Mouse (Mus musculus): ENCODE results near the gene S100a1. TPM values are rescaled to one million over a fixed set of nuclear protein-coding genes. Genes with fewer than 3 reads are reported as not detected.
A peak's percentile ranks its signal among the peaks of the same experiment; 100 is the strongest.

S100a1 gene
- polyA plus RNA-seq, 1 experiment from 2014 or later: 11.4 TPM

GRCm38 (mm10) chr3:90475831-90476611 is 38.2 kb downstream of the S100a1 start, which contains the start of gene Ilf2:
TSS of gene Ilf2 (plus strand) at chr3:90476126.
- WGBS: under 1% methylated on average over 45 of the region's 45 CpGs

DNA sequence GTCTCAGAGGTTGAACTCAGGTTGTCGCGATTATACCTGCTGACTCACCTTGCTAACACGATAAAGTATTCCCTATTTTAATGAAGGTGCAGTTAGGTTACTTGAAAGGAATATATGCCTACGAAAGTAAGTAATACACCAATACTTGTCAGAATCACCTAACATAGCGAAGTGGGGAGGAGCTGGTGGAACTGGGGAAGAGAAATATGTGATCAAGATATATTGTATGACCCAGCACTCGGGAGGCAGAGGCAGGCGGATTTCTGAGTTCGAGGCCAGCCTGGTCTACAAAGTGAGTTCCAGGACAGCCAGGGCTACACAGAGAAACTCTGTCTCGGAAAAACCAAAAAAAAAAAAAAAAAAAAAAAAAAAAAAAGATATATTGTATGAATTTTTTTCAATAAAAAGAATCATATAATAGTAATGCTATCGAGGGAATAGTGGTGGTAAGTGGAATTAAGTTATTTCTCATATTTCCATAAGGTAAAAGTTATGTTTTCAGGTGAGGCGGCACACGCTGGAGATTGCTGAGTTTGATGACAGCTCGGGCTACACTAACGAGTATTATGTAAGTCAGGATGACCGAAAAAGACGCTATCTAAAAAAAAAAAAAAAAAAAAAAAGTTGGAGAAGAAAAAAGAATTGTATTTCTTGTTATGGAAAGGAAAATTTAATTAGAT is 38.9 kb downstream of the S100a1 start:
- Histone ChIP-seq H3K36me3 (peaks cover 22% of the 10 kb centered on the region), H3K9me3 (no peaks in the 10 kb centered on the region), H3K27ac (replicated peaks) (no peak overlapping the region), H3K4me2 (replicated peaks) (peak overlapping the region; percentile 30), H3K27me3 (no peaks in the 10 kb centered on the region), H3K4me3 (peak overlapping the region; percentile 98), H3K4me1 (peaks cover 15% of the 10 kb centered on the region), H3K9ac (replicated peaks) (no peak overlapping the region)
- peak; percentile 39 for ATAC-seq (replicated peaks)
- 42% methylated on average over 16 of the region's 16 CpGs for WGBS

More at GRCm38 (mm10) chr3:90475831-90476611, 38.2 kb downstream of the S100a1 start, which contains the start of gene Ilf2:
- no peaks in the 10 kb centered on the region for H3K9me3 ChIP-seq
- peaks cover 15% of the 10 kb centered on the region for H3K4me1 ChIP-seq
- H3K36me3 ChIP-seq: peaks cover 29% of the 10 kb centered on the region
- peak within 1 kb of the TSS; percentile 97 for H3K9ac ChIP-seq (replicated peaks)
- H3K27ac ChIP-seq (replicated peaks): peak within 1 kb of the TSS; percentile 97
- H3K4me2 ChIP-seq (replicated peaks): peak within 1 kb of the TSS; percentile 58
- peak; percentile 99 for ATAC-seq (replicated peaks)
- peak within 1 kb of the TSS; percentile 98 for H3K4me3 ChIP-seq
- H3K27me3 ChIP-seq: no peaks in the 10 kb centered on the region

DNA sequence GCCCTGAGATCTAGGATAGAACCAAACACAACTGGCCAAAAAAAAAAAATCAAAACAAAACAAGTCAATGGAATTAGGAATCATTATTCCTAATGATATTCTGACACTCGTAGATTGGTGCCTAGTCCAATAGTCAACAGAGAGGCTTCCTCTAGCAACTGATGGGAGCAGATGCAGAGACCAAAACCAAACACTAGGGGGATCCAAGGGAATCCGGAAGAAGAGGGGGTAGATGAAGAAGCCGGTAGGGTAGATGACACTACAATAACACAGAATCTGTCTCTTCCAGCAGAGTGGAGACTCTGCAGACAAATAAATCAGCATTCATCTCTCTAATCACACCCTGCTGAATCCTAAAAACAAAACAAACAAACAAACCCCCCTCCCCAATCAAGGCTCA is 42.0 kb downstream of the S100a1 start:
- Histone ChIP-seq H3K27ac (replicated peaks) (no peak overlapping the region), H3K4me1 (peaks cover 6% of the 10 kb centered on the region), H3K4me2 (replicated peaks) (no peak overlapping the region), H3K36me3 (0 out of 2 replicates have a peak, but pooled peaks cover under 1% of the 10 kb centered on the region), H3K27me3 (peaks cover 3% of the 10 kb centered on the region; the same call in 1 of the 2 replicates), H3K9me3 (no peaks in the 10 kb centered on the region), H3K4me3 (no peak overlapping the region), H3K9ac (replicated peaks) (no peak overlapping the region)
- no peak for ATAC-seq (replicated peaks)
- WGBS: 28% methylated on average over 3 of the region's 3 CpGs

- WGBS: 92% methylated on average over 10 of the region's 10 CpGs
- Histone ChIP-seq H3K4me3 (no peak overlapping the region), H3K9me3 (no peaks in the 10 kb centered on the region)
These were observed 46.4 kb downstream of the S100a1 start for GRCm38 (mm10) chr3:90467618-90468300.

DNA sequence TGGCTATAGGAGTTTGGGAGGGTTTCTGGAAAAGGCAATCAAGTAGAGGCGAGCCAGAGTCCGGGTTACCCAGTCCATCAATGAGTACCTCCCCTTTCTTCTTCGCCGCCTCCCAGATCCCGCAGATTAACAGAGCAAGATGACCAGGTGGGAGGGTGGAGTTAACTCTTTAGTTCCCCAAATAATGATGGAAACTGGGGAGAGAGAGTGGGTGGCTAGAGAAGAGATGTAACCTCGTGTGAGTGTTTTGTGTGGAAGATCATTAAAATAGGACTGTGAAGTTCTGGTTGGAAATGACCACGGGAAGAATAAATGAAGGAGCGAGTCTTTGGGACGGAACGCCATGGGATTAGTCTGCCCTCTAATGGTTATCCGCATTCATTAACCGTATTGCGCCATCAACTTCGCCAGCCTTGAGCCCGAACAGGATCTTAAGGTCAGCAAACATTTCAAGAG is 47.9 kb downstream of the S100a1 start:
- Histone ChIP-seq H3K4me2 (replicated peaks) (peak overlapping the region; percentile 98), H3K9ac (replicated peaks) (peak overlapping the region; percentile 50), H3K36me3 (no peaks in the 10 kb centered on the region), H3K27me3 (peaks cover 46% of the 10 kb centered on the region), H3K27ac (replicated peaks) (no peak overlapping the region), H3K9me3 (no peaks in the 10 kb centered on the region), H3K4me1 (peaks cover 17% of the 10 kb centered on the region), H3K4me3 (peak overlapping the region; percentile 56)
- peak; percentile 39 for ATAC-seq (replicated peaks)
- 0% methylated on average over 15 of the region's 15 CpGs for WGBS

More at GRCm38 (mm10) chr3:90467618-90468300, 46.4 kb downstream of the S100a1 start:
- no peaks in the 10 kb centered on the region for H3K36me3 ChIP-seq
- H3K4me1 ChIP-seq: peaks cover 17% of the 10 kb centered on the region
- H3K4me2 ChIP-seq (replicated peaks): no peak overlapping the region
- peaks cover 37% of the 10 kb centered on the region for H3K27me3 ChIP-seq
- no peak overlapping the region for H3K27ac ChIP-seq (replicated peaks)
- no peak overlapping the region for H3K9ac ChIP-seq (replicated peaks)
- ATAC-seq (replicated peaks): no peak

DNA sequence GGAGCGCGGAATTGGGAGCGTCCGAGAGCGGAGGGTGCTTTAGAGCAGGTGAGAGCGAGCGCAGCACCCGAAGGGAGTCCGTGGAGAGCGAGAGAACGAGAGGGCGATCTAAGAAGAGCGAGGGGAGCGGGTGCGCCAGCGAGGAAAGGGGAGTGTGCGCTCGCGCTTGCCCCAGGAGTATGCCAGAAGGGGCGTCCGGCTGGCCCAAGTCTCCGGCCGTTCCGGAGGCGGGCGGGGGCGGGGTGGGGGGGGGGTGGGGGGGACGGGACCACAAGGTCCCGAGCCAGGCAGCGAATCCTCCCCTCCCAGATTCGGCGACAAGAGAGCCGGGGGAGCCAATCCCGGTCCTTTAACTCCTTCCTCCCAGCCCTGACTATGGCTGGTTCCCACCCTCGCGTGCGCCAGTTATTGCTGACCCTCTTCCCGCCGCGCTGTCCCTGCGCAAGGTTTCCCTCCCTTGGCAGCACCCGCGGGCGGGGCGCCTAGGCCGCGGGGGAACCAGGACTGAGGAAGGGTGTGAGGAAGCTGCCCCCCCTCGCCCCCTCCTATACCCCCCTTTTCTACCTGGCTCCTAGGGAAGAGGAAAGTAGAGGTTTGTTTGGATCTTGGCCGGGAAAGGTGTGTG is 48.4 kb downstream of the S100a1 start, which contains the start of gene Npr1:
TSS of gene Npr1 (minus strand) at position 181 of the 625 bp plus-strand sequence.
- H3K9ac ChIP-seq (replicated peaks): peak within 1 kb of the TSS; percentile 50
- ATAC-seq (replicated peaks): peak; percentile 49
- H3K4me2 ChIP-seq (replicated peaks): peak within 1 kb of the TSS; percentile 98
- H3K27me3 ChIP-seq: peaks cover 46% of the 10 kb centered on the region
- H3K4me1 ChIP-seq: peaks cover 17% of the 10 kb centered on the region
- H3K27ac ChIP-seq (replicated peaks): no peak within 1 kb of the TSS
- H3K9me3 ChIP-seq: no peaks in the 10 kb centered on the region
- 2% methylated on average over 34 of the region's 49 CpGs for WGBS
- H3K4me3 ChIP-seq: peak within 1 kb of the TSS; percentile 56
- H3K36me3 ChIP-seq: no peaks in the 10 kb centered on the region

GRCm38 (mm10) chr3:90465081-90465685 is 49.0 kb downstream of the S100a1 start:
- Histone ChIP-seq H3K4me2 (replicated peaks) (peak overlapping the region; percentile 98), H3K36me3 (no peaks in the 10 kb centered on the region), H3K27ac (replicated peaks) (no peak overlapping the region), H3K27me3 (peaks cover 46% of the 10 kb centered on the region), H3K4me1 (peaks cover 17% of the 10 kb centered on the region), H3K4me3 (peak overlapping the region; percentile 56), H3K9ac (replicated peaks) (peak overlapping the region; percentile 50; the same call in 1 of the 2 replicates), H3K9me3 (no peaks in the 10 kb centered on the region)
- under 1% methylated on average over 75 of the region's 75 CpGs for WGBS
- peak; percentile 34 for ATAC-seq (replicated peaks)

DNA sequence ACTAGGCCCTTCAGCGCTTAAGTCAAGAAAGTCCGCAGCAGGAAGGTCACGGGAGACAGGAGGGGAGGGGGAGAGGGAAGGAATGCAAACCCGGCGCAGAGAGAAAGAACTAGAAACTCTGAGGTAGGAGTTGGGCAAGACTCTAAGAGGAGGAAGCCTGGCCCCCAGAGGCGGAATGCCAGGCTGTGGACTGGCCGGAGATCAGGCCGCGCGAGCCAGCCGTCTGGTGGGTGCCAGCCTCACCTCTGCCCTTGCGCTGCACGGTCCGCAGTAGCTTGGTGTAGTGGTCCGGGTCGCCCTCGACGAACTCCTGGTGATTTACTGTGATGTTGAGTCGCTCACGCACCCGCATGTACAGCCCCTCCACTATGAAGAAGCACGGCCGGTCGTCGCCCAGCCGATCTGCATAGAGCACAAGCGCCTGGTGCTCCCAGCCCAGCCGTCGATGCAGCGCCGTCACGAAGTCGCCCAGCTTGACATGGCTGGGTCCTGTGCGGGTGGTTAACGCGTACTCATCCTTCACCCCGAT is 49.6 kb downstream of the S100a1 start:
- H3K36me3 ChIP-seq: no peaks in the 10 kb centered on the region
- H3K4me3 ChIP-seq: peak overlapping the region; percentile 56
- no peak overlapping the region for H3K27ac ChIP-seq (replicated peaks)
- no peak overlapping the region for H3K9ac ChIP-seq (replicated peaks)
- WGBS: 14% methylated on average over 37 of the region's 37 CpGs
- H3K4me2 ChIP-seq (replicated peaks): peak overlapping the region; percentile 98
- H3K4me1 ChIP-seq: peaks cover 17% of the 10 kb centered on the region
- no peak; the same call in 1 of the 2 replicates for ATAC-seq (replicated peaks)
- no peaks in the 10 kb centered on the region for H3K9me3 ChIP-seq
- peaks cover 46% of the 10 kb centered on the region for H3K27me3 ChIP-seq

- Histone ChIP-seq H3K9me3 (no peaks in the 10 kb centered on the region), H3K9ac (replicated peaks) (no peak overlapping the region), H3K4me3 (no peak overlapping the region), H3K27ac (replicated peaks) (no peak overlapping the region), H3K36me3 (no peaks in the 10 kb centered on the region), H3K4me2 (replicated peaks) (no peak overlapping the region), H3K4me1 (peaks cover 17% of the 10 kb centered on the region), H3K27me3 (peaks cover 43% of the 10 kb centered on the region)
- ATAC-seq (replicated peaks): no peak
- WGBS: 26% methylated on average over 7 of the region's 7 CpGs
These were observed 51.6 kb downstream of the S100a1 start for GRCm38 (mm10) chr3:90462579-90462978.

DNA sequence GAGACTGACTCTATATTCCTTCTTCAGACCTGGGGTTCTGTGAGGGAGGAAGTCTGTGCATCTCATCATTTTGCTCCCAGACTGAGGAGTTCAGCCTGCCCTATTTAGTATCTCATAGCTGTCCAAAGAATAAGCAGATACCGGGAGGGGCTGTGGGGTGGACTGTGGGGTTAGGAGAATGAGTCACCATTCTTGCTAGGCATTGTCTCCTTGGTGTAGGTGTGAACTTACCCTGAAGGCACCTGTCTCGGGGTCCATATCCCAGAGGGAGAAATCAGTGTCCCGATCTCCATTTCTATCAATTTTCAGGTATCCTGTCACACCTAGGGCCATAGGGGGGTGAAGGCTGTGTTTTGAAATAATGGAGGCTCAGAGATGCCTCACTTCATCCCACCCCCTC is 52.3 kb downstream of the S100a1 start:
- H3K4me1 ChIP-seq: peaks cover 17% of the 10 kb centered on the region
- no peak overlapping the region for H3K9ac ChIP-seq (replicated peaks)
- H3K9me3 ChIP-seq: no peaks in the 10 kb centered on the region
- H3K27ac ChIP-seq (replicated peaks): no peak overlapping the region
- no peak for ATAC-seq (replicated peaks)
- no peak overlapping the region for H3K4me2 ChIP-seq (replicated peaks)
- H3K36me3 ChIP-seq: no peaks in the 10 kb centered on the region
- 88% methylated on average over 3 of the region's 3 CpGs for WGBS
- H3K4me3 ChIP-seq: no peak overlapping the region
- H3K27me3 ChIP-seq: peaks cover 43% of the 10 kb centered on the region
